Comparison of ENCODE assay signal across 10 mouse cellular contexts in the genomic region with DNA sequence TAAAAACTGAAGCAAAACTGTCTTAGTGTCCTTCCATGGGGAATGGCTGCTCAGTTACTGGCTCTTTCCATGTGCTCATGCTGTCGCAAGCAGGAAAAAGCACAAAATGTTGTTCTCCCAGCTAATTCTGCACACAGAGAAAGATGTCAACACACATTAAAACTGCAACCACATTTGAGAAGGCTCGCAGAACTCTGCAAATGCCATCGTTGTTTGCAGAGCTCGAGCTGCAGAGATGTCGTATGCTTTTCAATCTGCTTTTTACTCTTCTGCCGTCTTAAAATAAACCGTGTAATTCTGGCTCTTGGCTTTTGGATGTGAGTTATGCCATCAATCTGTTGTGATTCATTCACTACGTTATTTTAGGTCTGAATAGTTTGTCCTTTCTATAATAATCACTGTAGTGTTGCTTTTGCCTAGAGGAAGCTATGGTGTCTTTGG.
DNase-seq lines count a peak whose midpoint lies in the region; ATAC-seq and TF ChIP-seq lines count a peak whose summit lies in the region.
"Had no signal": no experiment of that assay in that cellular context is flagged by ENCODE, and none has a peak within 500 bp of the region (broad histone marks: within the 10 kb centered on the region; RNA-seq: fewer than 3 reads in every experiment).

No protein-coding gene starts in this region.

- no peaks in the 10 kb centered on the region for H3K27me3 ChIP-seq in neural tube, embryonic 15.5 days (replicated peaks)
- H3K27me3 ChIP-seq: intestine, embryonic 15.5 days; liver, embryonic 13.5 days had no signal

- 34% methylated on average over 8 of the region's 8 CpGs for WGBS in neural tube, embryonic 15.5 days

- H3K9ac ChIP-seq in neural tube, embryonic 15.5 days (replicated peaks): no peak overlapping the region
- H3K9ac ChIP-seq: intestine, embryonic 15.5 days; liver, embryonic 13.5 days had no signal

- peak overlapping the region; percentile 58 for H3K27ac ChIP-seq in neural tube, embryonic 15.5 days (replicated peaks)
- H3K27ac ChIP-seq: intestine, embryonic 15.5 days; liver, embryonic 13.5 days had no signal

- no peak for TF ChIP-seq POLR2A in brain, embryonic 14.5 days (IDR thresholded peaks at IDR 0.05; ENCODE audit: borderline replicate concordance, extremely low read depth, insufficient read depth, insufficient read length, poor library complexity, severe bottlenecking)

- no peak for ATAC-seq in neural tube, embryonic 15.5 days (ENCODE audit: low FRiP score)
- ATAC-seq: intestine, embryonic 15.5 days had no signal

- no peak for TF ChIP-seq CTCF in brain, embryonic 14.5 days (IDR thresholded peaks at IDR 0.05; ENCODE audit: borderline replicate concordance, extremely low read depth, insufficient read depth, insufficient read length)

- H3K4me3 ChIP-seq in neural tube, embryonic 15.5 days (replicated peaks): no peak overlapping the region
- H3K4me3 ChIP-seq: intestine, embryonic 15.5 days; liver, embryonic 13.5 days had no signal

- peak overlapping the region; percentile 2 for H3K4me2 ChIP-seq in neural tube, embryonic 15.5 days
- H3K4me2 ChIP-seq: intestine, embryonic 15.5 days; liver, embryonic 13.5 days had no signal

- H3K9me3 ChIP-seq in neural tube, embryonic 15.5 days (replicated peaks): no peaks in the 10 kb centered on the region
- H3K9me3 ChIP-seq: intestine, embryonic 15.5 days; liver, embryonic 13.5 days had no signal

- DNase-seq in brain, embryonic 14.5 days (ENCODE audit: low read depth): peak; percentile 70
- DNase-seq in frontal cortex, postnatal 14 days (ENCODE audit: low spot score in 2 of 2): peak; percentile 30 to 64
- peak; percentile 41 to 83 for DNase-seq in layer of hippocampus, postnatal 14 days (ENCODE audit: low spot score in 2 of 2)
- no peak for DNase-seq in heart, adult 9 months (ENCODE audit: low spot score in 2 of 2)
- no peak for DNase-seq in spleen, adult 18-20 months
- no peak for DNase-seq in urinary bladder, postnatal 36 days (ENCODE audit: low spot score in 2 of 2)
- no peak for DNase-seq in kidney, postnatal 10 days
- DNase-seq: liver, embryonic 13.5 days had no signal

- H3K36me3 ChIP-seq in neural tube, embryonic 15.5 days: no peaks in the 10 kb centered on the region
- H3K36me3 ChIP-seq: intestine, embryonic 15.5 days; liver, embryonic 13.5 days had no signal

- H3K4me1 ChIP-seq in neural tube, embryonic 15.5 days: peaks cover 28% of the 10 kb centered on the region
- H3K4me1 ChIP-seq: liver, embryonic 13.5 days had no signal

Comparison
In these comparisons a context has a peak if more than half of its experiments do, and no peak if none do; other contexts are left out.
1. DNase-seq: peak in brain, embryonic 14.5 days (single experiment), frontal cortex, postnatal 14 days (2 of 2) and layer of hippocampus, postnatal 14 days (2 of 2); none in heart, adult 9 months (0 of 2), spleen, adult 18-20 months (0 of 2), urinary bladder, postnatal 36 days (0 of 2) and kidney, postnatal 10 days (single experiment).